Comparison of ENCODE assay signal across 11 mouse cellular contexts in the genomic region with DNA sequence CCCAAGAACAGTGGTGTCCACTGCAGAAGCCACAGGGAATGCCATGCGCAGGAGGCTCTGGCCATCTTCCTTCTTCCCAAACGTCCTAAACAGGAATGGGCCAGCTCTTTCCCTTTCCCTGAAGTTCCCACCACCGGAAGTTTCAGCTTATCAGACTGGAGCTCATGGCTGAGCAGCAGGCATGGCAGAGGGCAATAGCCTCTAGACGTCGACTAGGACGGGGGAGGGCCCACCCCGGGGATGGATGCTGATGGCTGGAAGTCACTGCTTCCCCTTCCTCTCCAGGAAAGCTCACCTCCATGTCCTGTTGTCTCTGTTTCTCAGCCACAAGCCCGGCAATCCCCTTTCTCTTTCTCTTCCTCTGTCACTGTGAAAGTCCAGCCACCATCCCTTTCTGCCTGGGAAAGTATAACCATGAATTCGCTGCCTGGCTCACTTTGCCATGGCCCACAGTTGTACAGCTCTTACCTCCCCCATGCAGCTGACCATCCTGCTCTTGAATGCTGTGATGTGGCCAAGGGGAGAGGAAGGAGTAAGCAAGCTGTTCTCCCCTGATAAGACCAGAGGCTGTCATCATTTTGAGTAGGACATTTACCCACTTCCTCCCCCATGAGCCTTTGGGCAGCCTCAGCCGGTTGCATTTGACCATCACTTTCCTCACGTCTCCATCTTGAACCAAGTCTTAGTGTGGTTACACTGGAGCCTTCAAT. TPM values are rescaled to one million over a fixed set of nuclear protein-coding genes. Genes with fewer than 3 reads are reported as not detected.
DNase-seq lines count a peak whose midpoint lies in the region; ATAC-seq and TF ChIP-seq lines count a peak whose summit lies in the region.
"Had no signal": no experiment of that assay in that cellular context is flagged by ENCODE, and none has a peak within 500 bp of the region (broad histone marks: within the 10 kb centered on the region; RNA-seq: fewer than 3 reads in every experiment).

Gene Itga2b, minus strand, starts transcription at position 475 of the 710 bp plus-strand sequence.

- TF ChIP-seq POLR2A in MEL (IDR thresholded peaks at IDR 0.05; ENCODE audit: control insufficient read depth in 1 of 2, insufficient read depth in 1 of 2, low read depth in 1 of 2, low read length in 2 of 2, poor library complexity in 1 of 2): peak; percentile 28 to 53; a peak in 1 of 4 replicates

- no peak within 1 kb of the TSS for H3K4me2 ChIP-seq in hindbrain, embryonic 16.5 days (ENCODE audit: low read length)
- no peak within 1 kb of the TSS for H3K4me2 ChIP-seq in hindbrain, embryonic 13.5 days
- H3K4me2 ChIP-seq in liver, embryonic 14.5 days (ENCODE audit: low read depth): peak within 1 kb of the TSS; percentile 55
- H3K4me2 ChIP-seq: neural tube, embryonic 15.5 days had no signal

- no peak within 1 kb of the TSS for H3K9ac ChIP-seq in hindbrain, embryonic 16.5 days (ENCODE audit: low read depth, low read length)
- H3K9ac ChIP-seq in hindbrain, embryonic 13.5 days: no peak within 1 kb of the TSS
- H3K9ac ChIP-seq in MEL (ENCODE audit: control insufficient read depth, low read depth, low read length, poor library complexity, severe bottlenecking): peak within 1 kb of the TSS; percentile 41
- H3K9ac ChIP-seq in liver, embryonic 14.5 days (replicated peaks): peak within 1 kb of the TSS; percentile 49
- H3K9ac ChIP-seq: neural tube, embryonic 15.5 days had no signal

- TF ChIP-seq CTCF in MEL (IDR thresholded peaks at IDR 0.05 in 2 of 3, conservative IDR thresholded peaks at IDR 0.05 in 1 of 3; ENCODE audit: control insufficient read depth in 1 of 3, insufficient read depth in 1 of 3, low read depth in 2 of 3, low read length in 3 of 3, poor library complexity in 1 of 3, severe bottlenecking in 1 of 3): no peak
- TF ChIP-seq CTCF in liver, embryonic 14.5 days (IDR thresholded peaks at IDR 0.05; ENCODE audit: low read depth): no peak

- H3K79me2 ChIP-seq in MEL (ENCODE audit: control insufficient read depth, insufficient read depth, low read length, poor library complexity): no peaks in the 10 kb centered on the region

- DNase-seq in MEL (ENCODE audit: low read depth, low spot score): peak; percentile 86
- DNase-seq in liver, embryonic 14.5 days (ENCODE audit: low read depth in 3 of 3, low spot score in 3 of 3): peak; percentile 54 to 60 (median 60)
- no peak for DNase-seq in cerebellum, adult 8-10 months
- DNase-seq: heart, postnatal 10 days; right cerebral cortex, postnatal 25 days; thymus, adult 2 months had no signal

- H3K4me1 ChIP-seq in hindbrain, embryonic 16.5 days (ENCODE audit: control insufficient read depth, insufficient read depth, low read depth, low read length): peaks cover 14% of the 10 kb centered on the region
- peaks cover 27% of the 10 kb centered on the region for H3K4me1 ChIP-seq in hindbrain, embryonic 13.5 days (replicated peaks)
- peaks cover 16 to 37% of the 10 kb centered on the region in 2 experiments for H3K4me1 ChIP-seq in MEL (ENCODE audit: control insufficient read depth in 1 of 2, insufficient read depth in 2 of 2, low read length in 2 of 2)
- peaks cover 22 to 39% of the 10 kb centered on the region in 2 experiments for H3K4me1 ChIP-seq in liver, embryonic 14.5 days (replicated peaks; ENCODE audit: control insufficient read depth in 2 of 2, insufficient read depth in 2 of 2, low read length in 1 of 2)

- WGBS in hindbrain, embryonic 16.5 days: 57% methylated on average over 11 of the region's 11 CpGs
- WGBS in hindbrain, embryonic 13.5 days: 70% methylated on average over 11 of the region's 11 CpGs
- 10% methylated on average over 11 of the region's 11 CpGs for WGBS in liver, embryonic 14.5 days (ENCODE audit: insufficient replicate concordance)

- no peak for TF ChIP-seq RAD21 in MEL (IDR thresholded peaks at IDR 0.05; ENCODE audit: low read depth, low read length)

- H3K27me3 ChIP-seq in hindbrain, embryonic 16.5 days (replicated peaks; ENCODE audit: control insufficient read depth, insufficient read depth, low read length): no peaks in the 10 kb centered on the region
- H3K27me3 ChIP-seq in hindbrain, embryonic 13.5 days: peaks cover 18% of the 10 kb centered on the region
- H3K27me3 ChIP-seq in MEL (ENCODE audit: control insufficient read depth in 1 of 2, insufficient read depth in 2 of 2, low read length in 2 of 2): no peaks in the 10 kb centered on the region
- no peaks in the 10 kb centered on the region for H3K27me3 ChIP-seq in liver, embryonic 14.5 days (ENCODE audit: control insufficient read depth, insufficient read depth, low read length)

- no peak within 1 kb of the TSS for H3K4me3 ChIP-seq in hindbrain, embryonic 16.5 days (ENCODE audit: low read length)
- no peak within 1 kb of the TSS for H3K4me3 ChIP-seq in hindbrain, embryonic 13.5 days
- H3K4me3 ChIP-seq in MEL (ENCODE audit: control insufficient read depth in 1 of 2, insufficient read depth in 1 of 2, low read depth in 2 of 2, low read length in 2 of 2): peak within 1 kb of the TSS; percentile 17 to 23
- peak within 1 kb of the TSS; percentile 22 to 59 for H3K4me3 ChIP-seq in liver, embryonic 14.5 days (ENCODE audit: insufficient read depth in 1 of 2, low read depth in 2 of 2, low read length in 2 of 2)
- H3K4me3 ChIP-seq: neural tube, embryonic 15.5 days had no signal

- no peak for ATAC-seq in hindbrain, embryonic 16.5 days
- no peak for ATAC-seq in hindbrain, embryonic 13.5 days (ENCODE audit: low FRiP score)
- peak; percentile 75 for ATAC-seq in common myeloid progenitor, adult 5-6 weeks (replicated peaks; ENCODE audit: low read depth, poor library complexity, severe bottlenecking)
- peak; percentile 73 for ATAC-seq in liver, embryonic 14.5 days (ENCODE audit: insufficient read depth)
- no peak for ATAC-seq in frontal cortex, adult (ENCODE audit: low TSS enrichment)

- peak; percentile 90 to 94 for TF ChIP-seq EP300 in MEL (IDR thresholded peaks at IDR 0.05; ENCODE audit: low read depth in 1 of 2, low read length in 2 of 2)
- peak; percentile 67; the same call in 1 of the 2 replicates for TF ChIP-seq EP300 in liver, embryonic 14.5 days (IDR thresholded peaks at IDR 0.05; ENCODE audit: low read depth)

- H3K36me3 ChIP-seq in hindbrain, embryonic 16.5 days (ENCODE audit: control insufficient read depth, insufficient read depth, low read length): no peaks in the 10 kb centered on the region
- peaks cover 6% of the 10 kb centered on the region; the same call in 1 of the 2 replicates for H3K36me3 ChIP-seq in hindbrain, embryonic 13.5 days
- H3K36me3 ChIP-seq in MEL (ENCODE audit: control insufficient read depth in 1 of 2, insufficient read depth in 2 of 2, low read length in 2 of 2): peaks cover 0 to 29% of the 10 kb centered on the region in 2 experiments; a peak in 2 of 4 replicates
- H3K36me3 ChIP-seq in liver, embryonic 14.5 days (replicated peaks; ENCODE audit: control insufficient read depth, insufficient read depth, low read depth): no peaks in the 10 kb centered on the region
- H3K36me3 ChIP-seq: neural tube, embryonic 15.5 days had no signal

- no peaks in the 10 kb centered on the region for H3K9me3 ChIP-seq in hindbrain, embryonic 16.5 days (ENCODE audit: control insufficient read depth, low read length)
- no peaks in the 10 kb centered on the region for H3K9me3 ChIP-seq in hindbrain, embryonic 13.5 days
- H3K9me3 ChIP-seq in MEL (replicated peaks; ENCODE audit: insufficient read depth, low read length): no peaks in the 10 kb centered on the region
- H3K9me3 ChIP-seq in liver, embryonic 14.5 days (ENCODE audit: control insufficient read depth, low read length): no peaks in the 10 kb centered on the region
- H3K9me3 ChIP-seq: neural tube, embryonic 15.5 days had no signal

- no peak within 1 kb of the TSS for H3K27ac ChIP-seq in hindbrain, embryonic 16.5 days (ENCODE audit: low read depth, low read length)
- H3K27ac ChIP-seq in hindbrain, embryonic 13.5 days: no peak within 1 kb of the TSS
- H3K27ac ChIP-seq in MEL (ENCODE audit: control insufficient read depth, low read depth, low read length): peak within 1 kb of the TSS; percentile 85
- peak within 1 kb of the TSS; percentile 47 for H3K27ac ChIP-seq in liver, embryonic 14.5 days
- H3K27ac ChIP-seq: neural tube, embryonic 15.5 days had no signal

TF ChIP-seq in MEL, 35 proteins besides CTCF, POLR2A, EP300 and RAD21 (continues in another document):
- peak; percentile 48; the same call in 1 of the 2 replicates for TF ChIP-seq RCOR1 (IDR thresholded peaks at IDR 0.05; ENCODE audit: low read depth, low read length)
- no peak for TF ChIP-seq MYB (IDR thresholded peaks at IDR 0.05; ENCODE audit: low read depth, low read length)
- TF ChIP-seq POLR2AphosphoS5 (IDR thresholded peaks at IDR 0.05; ENCODE audit: borderline replicate concordance, low read depth, low read length): no peak
- TF ChIP-seq CHD2 (IDR thresholded peaks at IDR 0.05; ENCODE audit: low read length): peak; percentile 36
- no peak for TF ChIP-seq ZKSCAN1 (IDR thresholded peaks at IDR 0.05; ENCODE audit: low read depth, low read length)
- no peak; the same call in 1 of the 2 replicates for TF ChIP-seq SIN3A (IDR thresholded peaks at IDR 0.05; ENCODE audit: low read length)
- TF ChIP-seq ELF1 (IDR thresholded peaks at IDR 0.05; ENCODE audit: low read depth, low read length): no peak
- TF ChIP-seq BHLHE40 (IDR thresholded peaks at IDR 0.05; ENCODE audit: borderline replicate concordance, low read depth, low read length): no peak
- no peak for TF ChIP-seq MAZ (IDR thresholded peaks at IDR 0.05; ENCODE audit: low read depth, low read length)
- peak; percentile 93 for TF ChIP-seq GATA1 (IDR thresholded peaks at IDR 0.05; ENCODE audit: low read depth, low read length)
- 0 out of 2 replicates have a peak, but pooled peaks have one; percentile 2 for TF ChIP-seq MEF2A (IDR thresholded peaks at IDR 0.05; ENCODE audit: extremely low read depth, insufficient replicate concordance, low read depth, low read length, poor library complexity, severe bottlenecking)
- TF ChIP-seq USF2 (IDR thresholded peaks at IDR 0.05; ENCODE audit: borderline replicate concordance in 1 of 2, insufficient read depth in 1 of 2, low read depth in 1 of 2, low read length in 2 of 2): no peak
- no peak; the same call in 1 of the 2 replicates for TF ChIP-seq HCFC1 (IDR thresholded peaks at IDR 0.05; ENCODE audit: low read depth, low read length)
- peak; percentile 95 for TF ChIP-seq TCF12 (IDR thresholded peaks at IDR 0.05; ENCODE audit: low read depth, low read length)

RNA-seq across cellular contexts. Expression of gene Itga2b, which starts in this region (rescaled TPM):
- 9.4 and 13.1 TPM in 2 replicates for polyA plus RNA-seq in hindbrain, embryonic 16.5 days (2015; fragmentation: Nextera tagmentation; extraction: Ambion mirVana)
- 5.9 and 6.2 TPM in 2 replicates for polyA plus RNA-seq in hindbrain, embryonic 13.5 days (2015; fragmentation: Nextera tagmentation; extraction: Ambion mirVana)
- total RNA-seq in MEL (2012; rRNA removed): 8.3 and 10.7 TPM in 2 replicates
- 10 to 100 TPM in 1 of 2 experiments, not detected in 1; 55.7 TPM for polyA plus RNA-seq in MEL (2012; ENCODE audit: insufficient read depth in 1 of 2, insufficient read length in 2 of 2, low read depth in 1 of 2, low replicate concordance in 2 of 2, missing spikeins in 1 of 2)
- total RNA-seq in common myeloid progenitor, adult 5-6 weeks (2017): 142 and 145 TPM in 2 replicates
- 28.4 and 35.4 TPM in 2 replicates for polyA plus RNA-seq in liver, embryonic 14.5 days (2012; rRNA removed)
- 20.0 and 27.3 TPM in 2 replicates for polyA plus RNA-seq in liver, embryonic 14.5 days (2014; fragmentation: Nextera tagmentation; extraction: Ambion mirVana)

Comparison
In these comparisons a context has a peak if more than half of its experiments do, and no peak if none do; other contexts are left out.
1. RNA of gene Itga2b (total RNA-seq): 142 to 145 TPM in common myeloid progenitor, adult 5-6 weeks; 8.3 to 10.7 TPM in MEL; every median in the first group is over 10 times any median in the second.
2. ATAC-seq: peak in common myeloid progenitor, adult 5-6 weeks (single experiment) and liver, embryonic 14.5 days (single experiment); none in hindbrain, embryonic 16.5 days (single experiment), hindbrain, embryonic 13.5 days (single experiment) and frontal cortex, adult (single experiment).
3. H3K27ac ChIP-seq: peak in MEL (single experiment) and liver, embryonic 14.5 days (single experiment); none in hindbrain, embryonic 16.5 days (single experiment) and hindbrain, embryonic 13.5 days (single experiment).
4. H3K4me3 ChIP-seq: peak in MEL (2 of 2) and liver, embryonic 14.5 days (2 of 2); none in hindbrain, embryonic 16.5 days (single experiment) and hindbrain, embryonic 13.5 days (single experiment).
5. H3K9ac ChIP-seq: peak in MEL (single experiment) and liver, embryonic 14.5 days (single experiment); none in hindbrain, embryonic 16.5 days (single experiment) and hindbrain, embryonic 13.5 days (single experiment).